Mouse (Mus musculus): Measurements from ENCODE around the gene Luzp1.

Gene Luzp1

DNA sequence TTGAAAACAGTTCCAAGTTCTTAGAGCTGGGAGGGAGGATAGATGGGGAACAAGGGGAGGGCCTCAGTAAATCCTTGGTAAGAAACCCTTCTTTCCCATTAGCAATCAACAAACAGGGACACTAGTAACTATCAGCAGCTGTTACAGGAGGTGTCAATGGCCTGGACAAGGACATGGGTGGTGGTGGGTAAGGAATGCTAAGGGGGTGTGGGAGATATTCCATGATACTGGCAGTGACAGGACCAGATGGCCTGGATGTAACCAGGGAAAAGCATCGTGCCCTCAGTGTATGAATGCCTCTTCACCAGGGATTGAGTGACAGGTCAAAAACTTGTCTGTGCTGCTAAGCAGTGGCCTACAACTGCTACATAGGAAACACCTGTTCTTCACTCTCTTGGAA lies 83.5 kb downstream of the Luzp1 start:
- DNase-seq, result no peak

DNA sequence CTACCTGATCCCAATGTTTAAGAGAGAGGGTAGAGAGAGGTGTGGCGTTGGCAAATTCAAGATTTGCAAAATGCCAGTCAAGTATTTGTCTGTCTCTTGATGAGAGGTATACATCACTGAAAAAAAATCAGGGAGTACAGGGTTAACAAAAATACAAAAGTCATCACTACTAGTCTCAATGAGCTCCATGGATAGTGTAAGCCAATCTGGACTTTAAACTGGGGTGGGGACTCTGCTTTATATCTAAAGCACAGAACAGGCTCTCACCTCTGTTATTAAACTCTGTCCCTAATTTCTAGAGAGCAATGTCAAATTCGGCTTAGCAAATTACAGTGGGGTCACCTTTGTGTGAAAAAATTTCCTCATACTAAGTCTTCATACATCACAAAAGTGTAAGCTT lies 88.1 kb downstream of the Luzp1 start:
- DNase-seq, result no peak

DNA sequence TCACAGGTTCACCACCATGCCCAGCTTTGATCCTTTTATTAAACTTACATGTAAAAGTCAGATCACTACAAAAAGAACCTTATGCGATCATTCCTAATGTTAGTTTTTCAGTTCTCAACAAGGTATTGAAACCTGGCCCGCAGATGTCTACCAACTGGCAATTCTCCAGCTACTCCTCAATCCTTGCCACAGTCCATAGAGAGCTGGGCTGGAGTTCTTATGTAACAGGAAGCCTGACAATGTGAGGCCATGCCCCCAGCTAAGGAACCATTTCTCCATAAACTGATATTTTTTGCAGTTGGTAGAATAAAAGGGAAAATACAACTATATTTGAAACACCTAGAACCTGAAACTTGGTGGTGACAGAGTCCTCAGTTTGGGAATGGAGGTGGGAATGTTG lies 90.1 kb downstream of the Luzp1 start:
- no peak for DNase-seq

DNA sequence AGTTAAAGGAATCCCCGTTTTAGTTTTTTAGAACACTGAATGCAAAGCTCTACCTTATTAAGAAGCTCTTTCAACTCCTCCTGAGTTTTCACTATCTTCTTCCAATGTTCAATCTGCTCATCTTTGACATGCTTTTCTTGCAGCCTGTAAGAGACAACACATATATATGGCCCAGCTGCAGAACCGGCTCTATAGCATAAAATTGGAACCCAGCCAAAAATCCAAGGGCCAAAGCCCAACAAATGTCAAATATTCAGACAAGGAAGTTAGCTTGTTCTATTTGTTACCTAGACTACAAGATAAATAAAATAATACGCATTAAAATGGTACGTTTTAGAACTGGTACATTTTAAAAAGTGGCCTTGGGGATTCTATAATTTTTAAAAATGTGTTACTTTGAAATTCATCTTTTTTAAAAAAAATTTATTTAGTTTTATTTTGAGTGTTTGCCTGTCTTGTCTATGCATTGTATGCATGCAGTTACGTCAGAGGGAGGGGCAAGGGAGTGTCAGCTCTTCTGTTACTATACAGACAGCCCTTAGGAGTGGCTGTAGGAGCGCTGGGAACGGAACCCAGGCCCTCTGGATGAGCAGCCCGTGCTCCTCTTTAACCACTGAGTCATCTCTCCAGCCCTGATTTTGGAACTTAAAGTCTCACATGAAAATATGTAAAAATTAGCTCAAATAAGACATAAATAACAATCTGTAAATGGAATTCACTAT lies 90.9 kb downstream of the Luzp1 start:
- DNase-seq, result no peak

DNA sequence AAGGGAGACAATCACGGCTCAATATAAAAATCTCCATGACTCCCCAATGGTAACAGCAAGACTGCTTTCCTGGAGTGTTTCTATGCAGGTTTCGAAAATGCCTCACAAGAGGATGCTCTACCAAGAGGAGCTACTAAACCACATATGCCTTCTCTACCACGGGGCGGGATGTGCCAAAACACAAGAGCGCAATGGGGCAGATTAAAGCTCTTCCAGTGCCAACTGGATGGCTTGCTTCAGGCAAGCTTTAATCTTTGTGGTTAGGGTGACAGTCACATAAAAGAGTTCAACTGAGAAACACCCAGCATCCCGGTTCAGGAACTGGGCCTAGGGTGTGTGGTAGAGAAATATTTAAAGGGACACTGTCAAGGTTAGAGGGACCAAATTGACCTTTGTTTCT lies 93.2 kb downstream of the Luzp1 start:
- no peak for DNase-seq

DNA sequence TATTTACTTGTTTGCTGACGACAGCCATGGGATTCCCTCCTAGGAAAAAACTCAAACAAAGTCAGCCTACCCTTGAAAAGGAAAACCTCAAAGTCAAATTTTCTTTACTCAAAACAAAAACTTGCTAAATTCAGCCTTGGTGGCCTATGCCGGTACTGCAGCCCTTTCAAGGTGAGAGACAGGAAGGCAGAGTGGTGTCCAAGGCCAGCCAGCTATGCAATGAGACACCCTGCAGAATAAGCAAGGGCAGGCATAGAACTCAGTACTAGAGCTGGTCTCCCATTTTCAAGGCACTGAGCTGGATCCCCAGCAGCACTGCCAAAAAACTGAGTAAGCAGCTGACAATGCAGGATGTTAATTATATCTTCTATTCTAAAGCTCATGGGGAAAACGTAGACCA lies 99.1 kb downstream of the Luzp1 start:
- DNase-seq, result no peak

DNA sequence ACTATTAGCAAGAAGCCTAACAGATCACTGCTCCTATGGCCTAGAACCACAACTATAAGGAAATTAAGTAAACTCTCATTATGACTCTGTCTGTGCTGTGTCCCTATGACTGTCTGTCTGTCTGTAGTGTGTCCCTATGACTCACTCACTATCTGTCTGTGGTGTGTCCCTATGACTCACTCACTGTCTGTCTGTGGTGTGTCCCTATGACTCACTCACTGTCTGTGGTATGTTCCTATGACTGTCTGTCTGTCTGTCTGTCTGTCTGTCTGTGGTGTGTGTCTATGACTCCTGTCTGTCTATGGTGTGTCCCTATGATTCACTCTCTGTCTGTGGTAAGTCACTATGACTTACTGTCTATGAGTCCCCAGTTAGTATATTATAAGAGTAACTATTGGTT lies 100.4 kb downstream of the Luzp1 start:
- DNase-seq, result no peak

DNA sequence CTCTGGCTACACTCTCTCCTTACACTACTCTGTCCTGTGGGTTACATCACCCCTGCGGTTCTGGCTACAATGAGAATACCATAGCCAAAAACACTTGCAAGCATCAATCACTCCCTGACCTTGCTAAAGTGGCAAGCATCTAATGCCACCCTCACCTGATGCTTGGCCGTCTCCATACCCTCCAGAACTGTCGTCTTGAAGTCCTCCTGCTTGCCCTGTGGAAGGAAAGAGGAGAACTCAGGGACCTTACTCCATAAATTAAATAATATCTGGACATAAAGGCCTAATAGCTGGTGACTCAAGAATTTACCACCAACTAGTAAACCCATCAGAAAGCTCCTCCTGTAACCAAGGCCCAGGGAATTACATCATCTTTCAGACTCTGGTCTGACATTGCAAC lies 112.3 kb downstream of the Luzp1 start:
- DNase-seq, result no peak

DNA sequence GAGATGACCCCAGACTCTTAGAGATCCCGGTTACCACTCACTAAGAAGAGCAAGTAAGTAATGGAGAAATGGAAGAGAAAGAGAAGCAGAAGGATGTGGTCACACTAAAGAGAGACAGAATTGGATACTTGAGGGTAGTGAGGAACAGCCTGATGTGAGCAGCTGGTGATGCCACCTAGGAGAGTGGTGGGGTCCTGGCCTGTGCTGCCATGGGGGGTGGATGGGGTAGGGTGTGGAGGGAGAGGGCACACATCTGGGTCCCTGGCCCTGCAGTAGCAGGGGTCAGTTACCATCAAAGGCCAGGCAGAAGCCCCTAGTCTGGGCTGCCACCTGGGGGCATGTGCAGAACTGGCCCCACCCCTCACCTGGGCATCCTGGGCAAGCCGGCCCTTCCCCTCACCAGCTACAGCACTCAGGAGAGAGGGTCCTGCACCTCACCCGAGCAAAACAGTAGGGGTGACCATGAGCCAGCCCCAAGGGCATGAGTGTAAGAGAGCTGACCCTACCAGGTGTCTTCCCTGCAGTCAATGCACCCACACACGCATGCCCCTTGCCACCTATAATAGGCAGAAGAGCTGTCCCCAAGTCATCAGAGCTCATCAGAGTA lies 117.8 kb downstream of the Luzp1 start:
- no peak for DNase-seq

DNA sequence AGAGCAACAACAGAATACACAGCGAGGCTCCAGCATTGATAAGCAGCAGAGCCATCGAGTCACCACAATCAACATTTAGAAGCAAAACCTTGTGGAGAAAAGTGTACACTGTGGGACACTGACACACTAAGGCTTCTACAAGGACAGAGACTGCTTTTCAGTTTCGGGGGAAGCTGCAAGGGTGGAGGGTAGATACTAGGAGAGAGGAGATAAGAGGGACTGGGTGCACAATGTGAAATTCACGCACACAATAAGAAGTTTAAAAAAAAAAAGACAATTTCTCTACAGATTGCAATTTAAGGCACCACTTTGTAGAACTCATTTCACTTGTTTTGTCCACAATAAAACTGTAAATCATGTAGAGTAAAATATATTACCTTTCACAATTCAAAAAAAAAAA lies 118.4 kb downstream of the Luzp1 start:
- DNase-seq, result no peak

DNA sequence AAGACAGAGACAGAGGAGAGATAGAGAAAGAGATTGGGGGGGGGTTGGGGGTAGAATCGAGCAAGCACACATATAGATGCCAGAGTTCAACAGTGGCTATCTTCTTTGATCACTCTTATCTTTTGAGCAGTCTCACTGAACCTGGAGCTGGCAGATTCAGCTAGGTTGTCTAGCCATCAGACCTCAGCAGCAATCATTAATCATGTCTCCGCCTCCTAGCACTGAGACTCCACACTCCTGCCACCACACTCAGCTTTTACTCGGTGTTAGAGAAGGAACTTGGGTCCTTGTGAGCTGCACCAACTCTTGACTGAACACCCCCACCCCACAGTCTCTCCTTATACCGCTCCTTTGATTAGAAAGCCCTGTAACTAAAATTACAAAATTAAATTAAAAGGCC lies 122.5 kb downstream of the Luzp1 start:
- DNase-seq, result no peak

DNA sequence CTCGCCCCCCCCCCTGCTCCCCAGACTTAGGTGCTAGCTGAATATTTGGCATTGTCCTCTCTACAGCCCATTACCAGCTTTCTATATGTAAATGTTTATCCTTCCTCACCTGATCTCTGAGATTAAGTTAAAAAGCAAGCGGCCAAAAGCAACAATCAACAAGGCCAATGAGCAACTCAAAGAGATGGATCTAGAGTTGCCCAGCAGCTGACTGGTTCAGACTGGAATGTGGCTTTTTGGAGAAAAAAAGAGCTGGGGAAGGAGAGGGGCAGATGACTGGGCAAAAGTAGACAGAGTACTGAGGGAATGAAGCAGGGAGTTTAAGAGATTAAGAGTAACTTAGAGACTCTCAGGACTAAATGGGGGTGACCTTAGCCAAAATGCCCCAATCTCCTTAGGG lies 124.4 kb downstream of the Luzp1 start:
- DNase-seq, result no peak

DNA sequence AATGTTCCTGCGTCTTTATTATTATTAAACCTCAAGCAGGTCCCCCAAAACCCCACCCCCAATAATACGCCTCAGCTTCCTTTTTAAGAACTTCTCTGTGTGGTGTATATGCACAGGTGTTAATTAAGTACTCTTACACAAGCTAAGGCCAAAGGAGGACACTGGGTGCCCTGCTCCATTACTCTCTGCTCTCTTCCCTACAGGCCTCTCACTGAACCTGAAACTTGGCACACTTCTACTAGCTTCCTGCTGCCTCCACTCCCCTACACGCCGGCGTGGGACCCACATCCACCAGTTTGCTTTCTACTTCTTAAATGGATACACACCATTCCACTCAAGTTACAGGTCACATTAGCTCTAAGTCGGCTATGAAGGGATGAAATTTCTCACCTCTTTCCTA lies 125.7 kb downstream of the Luzp1 start:
- DNase-seq, result no peak

DNA sequence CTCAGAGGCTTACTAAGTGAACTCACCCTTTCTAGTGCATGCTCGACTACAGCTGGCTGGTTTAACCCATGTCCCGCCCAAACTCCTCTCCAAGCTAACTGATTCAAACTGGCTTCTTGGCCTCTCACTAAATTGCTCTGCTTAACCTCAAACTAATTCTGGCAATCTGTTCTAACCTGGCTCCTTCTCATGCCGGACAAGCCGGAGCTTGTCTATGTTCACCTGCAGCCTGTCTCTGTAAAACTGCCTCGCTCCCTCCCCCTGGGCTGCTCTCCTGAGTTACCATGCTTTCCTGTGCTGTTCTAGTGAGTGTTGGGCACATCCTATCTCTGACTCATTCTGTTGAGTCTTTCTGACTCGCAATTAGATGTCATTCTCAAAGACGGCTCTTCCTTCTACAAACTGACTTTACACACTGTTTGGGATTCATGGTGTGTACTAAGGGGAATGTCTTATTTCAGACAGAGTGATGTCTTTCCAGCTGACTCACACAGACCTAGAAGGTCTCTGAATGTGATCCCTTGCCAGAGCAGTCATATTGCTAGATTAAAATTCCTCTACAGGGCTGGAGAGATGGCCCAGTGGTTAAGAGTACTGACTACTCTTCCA lies 128.8 kb downstream of the Luzp1 start:
- DNase-seq, result no peak

DNA sequence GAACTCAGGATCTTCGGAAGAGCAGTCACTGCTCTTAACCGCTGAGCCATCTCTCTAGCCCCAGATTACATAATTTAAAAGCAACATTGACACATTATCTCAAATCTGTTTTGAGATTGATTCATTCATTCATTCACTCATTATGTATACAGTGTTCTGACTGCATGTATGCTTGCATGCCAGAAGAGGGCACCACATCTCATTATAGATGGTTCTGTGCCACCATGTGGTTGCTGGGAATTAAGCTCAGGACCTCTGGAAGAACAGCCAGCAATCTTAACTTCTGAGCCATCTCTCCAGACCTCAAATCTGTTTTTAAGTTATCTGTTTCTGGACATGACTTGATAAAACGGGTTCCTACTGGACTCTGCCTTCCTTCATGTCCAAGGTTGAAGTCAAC lies 130.3 kb downstream of the Luzp1 start:
- no peak for DNase-seq

DNA sequence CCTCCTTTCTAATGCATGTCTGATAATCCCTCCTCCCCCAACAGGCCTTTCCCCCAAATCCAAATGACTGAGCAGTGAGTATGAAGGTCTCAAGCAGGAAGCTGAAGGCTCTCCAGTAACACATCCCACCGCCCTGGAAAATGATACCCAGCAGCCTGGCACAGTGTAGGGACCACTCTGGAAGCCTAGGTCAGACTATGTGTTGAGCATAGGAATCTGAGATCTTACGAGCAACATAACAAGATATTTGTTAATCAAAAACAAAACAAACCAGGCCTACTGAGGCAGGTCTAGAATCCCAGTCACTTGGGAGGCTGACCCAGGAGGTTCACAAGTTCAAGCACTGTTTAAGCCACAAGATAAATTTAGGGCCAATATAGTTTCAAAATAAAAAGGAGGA lies 131.0 kb downstream of the Luzp1 start:
- no peak for DNase-seq

DNA sequence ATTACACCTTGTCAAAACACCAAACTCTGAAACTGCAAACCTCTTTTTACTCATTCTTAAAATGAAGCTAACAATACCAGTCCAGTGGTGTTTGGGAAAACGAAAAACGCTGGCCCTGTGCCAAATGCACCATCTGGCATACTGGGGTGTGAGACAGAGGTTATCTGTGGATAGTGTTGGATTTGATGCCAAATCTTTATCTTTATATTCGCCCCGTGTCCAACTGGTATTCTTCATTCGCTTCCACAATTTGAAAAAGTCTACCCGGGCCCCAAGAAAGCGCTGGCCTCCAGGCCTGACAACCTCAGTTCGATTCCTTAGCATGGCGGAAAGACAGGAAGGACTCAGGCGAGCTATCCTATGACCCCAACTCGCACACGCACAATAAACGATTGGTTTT lies 131.9 kb downstream of the Luzp1 start:
- DNase-seq, result no peak

DNA sequence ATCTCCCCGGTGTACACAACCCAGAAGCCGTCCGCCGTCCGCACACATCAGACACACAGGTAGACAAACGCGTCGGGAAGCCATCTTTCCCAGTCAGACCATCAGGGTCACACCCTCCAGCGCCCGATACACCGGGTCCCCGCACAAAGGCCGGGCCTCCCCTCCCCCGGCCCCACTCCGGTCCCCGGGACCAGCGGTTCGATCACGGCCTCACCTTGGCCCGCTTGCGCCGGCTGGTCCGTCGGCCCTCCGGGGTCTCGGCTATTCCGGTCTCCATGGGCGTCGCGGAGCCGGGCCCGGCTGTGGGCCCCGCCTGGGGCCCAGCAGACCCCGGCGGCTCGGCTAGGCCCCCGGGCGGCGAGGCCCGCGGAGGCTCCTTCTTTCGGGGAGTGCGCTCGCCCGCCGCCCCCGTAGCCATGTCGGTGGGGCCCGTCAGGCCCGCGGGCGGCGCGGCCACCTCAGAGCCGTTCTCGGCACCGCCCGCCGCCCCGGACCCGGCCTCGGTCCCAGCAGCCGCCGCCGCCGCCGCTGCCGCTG lies 132.5 kb downstream of the Luzp1 start:
- DNase-seq, result peak; percentile 20 to 41

DNA sequence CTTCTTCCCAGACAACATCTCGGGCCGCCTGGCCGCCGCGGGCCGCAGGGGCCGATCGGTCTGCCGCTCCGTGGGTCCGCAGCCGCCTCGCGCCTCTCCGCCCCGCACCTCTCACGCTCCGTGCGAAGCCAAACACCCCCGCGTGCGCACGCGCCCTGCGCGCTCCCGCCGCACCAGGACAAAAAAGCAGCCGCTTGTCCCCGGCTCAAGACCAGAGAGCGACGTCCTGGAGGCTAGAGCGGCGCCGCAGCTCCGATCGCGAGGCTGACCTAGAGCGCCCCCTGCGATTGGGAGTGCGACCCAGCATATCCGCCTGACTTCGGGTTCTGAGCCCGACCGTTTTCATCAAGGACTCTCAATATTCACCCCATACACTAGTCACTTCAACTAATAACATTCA lies 133.0 kb downstream of the Luzp1 start, which contains the start of gene Kdm1a:
Gene Kdm1a, minus strand, starts transcription at position 156 of the 400 bp plus-strand sequence.
- peak; percentile 85 to 86 for DNase-seq

Data from thymus, adult 18-20 months (tissue).